Mouse (Mus musculus) heart, adult 8-10 months (tissue): ENCODE results near the gene Actl10. TPM values are rescaled to one million over a fixed set of nuclear protein-coding genes. Genes with fewer than 3 reads are reported as not detected.

Experiments used
- DNase-seq: peaks from one replicate; pipeline ENCODE4 v3.0.0; 2022; ENCODE audit warnings: low spot score
- total RNA-seq, 4 experiments: library from RNA; stranded (reverse); gene quantifications; 2 replicates each; pipeline ENCODE4 v1.2.4; 2022

Gene Actl10
- total RNA-seq, 4 experiments from 2014 or later: not detected

GRCm38 (mm10) chr2:154580586-154580985 lies 29.0 kb downstream of the Actl10 start:
- no peak for DNase-seq

- DNase-seq: no peak
These were observed 29.8 kb downstream of the Actl10 start for GRCm38 (mm10) chr2:154581421-154581820.

GRCm38 (mm10) chr2:154583906-154584872 lies 32.6 kb downstream of the Actl10 start:
- DNase-seq: no peak

- no peak for DNase-seq
These were observed 33.5 kb downstream of the Actl10 start for GRCm38 (mm10) chr2:154584931-154585601.

GRCm38 (mm10) chr2:154586405-154586804 lies 34.8 kb downstream of the Actl10 start:
- no peak for DNase-seq

- DNase-seq: no peak
These were observed 37.5 kb downstream of the Actl10 start for GRCm38 (mm10) chr2:154589051-154589450.

- no peak for DNase-seq
These were observed 39.7 kb downstream of the Actl10 start for GRCm38 (mm10) chr2:154591239-154591638.

GRCm38 (mm10) chr2:154593025-154593424 lies 41.4 kb downstream of the Actl10 start:
- DNase-seq: peak; percentile 37

GRCm38 (mm10) chr2:154595775-154596174 lies 44.2 kb downstream of the Actl10 start:
- DNase-seq: no peak

- DNase-seq: no peak
These were observed 45.8 kb downstream of the Actl10 start for GRCm38 (mm10) chr2:154597399-154597798.

- no peak for DNase-seq
These were observed 49.0 kb downstream of the Actl10 start for GRCm38 (mm10) chr2:154600586-154600985.

- DNase-seq: no peak
These were observed 49.7 kb downstream of the Actl10 start for GRCm38 (mm10) chr2:154601324-154601723.

Other genes starting within 250 kb of the Actl10 start
- not detected for gene Bpifb9b, start 244.5 kb upstream of the Actl10 start, total RNA-seq
- 10 to 100 TPM; 17.0 to 21.7 (median 20.5) TPM for gene Cdk5rap1, start 178.8 kb upstream of the Actl10 start, total RNA-seq
- gene Snta1, start 143.7 kb upstream of the Actl10 start, total RNA-seq: 10 to 100 TPM; 69.1 to 74.1 (median 72.8) TPM
- gene Cbfa2t2, start 115.3 kb upstream of the Actl10 start, total RNA-seq: 10 to 100 TPM; 11.6 to 22.2 (median 16.0) TPM
- not detected for gene 1700003F12Rik, start 4.7 kb upstream of the Actl10 start, total RNA-seq
- 1 to 10 TPM in 1 of 4 experiments, under 1 TPM in 3; 0.25 to 1.2 (median 0.60) TPM for gene Necab3, start 7.1 kb downstream of the Actl10 start, total RNA-seq
- 1 to 10 TPM in 1 of 4 experiments, under 1 TPM in 3; 0.25 to 1.2 (median 0.47) TPM for gene E2f1, start 18.1 kb downstream of the Actl10 start, total RNA-seq
- 10 to 100 TPM; 25.0 to 31.0 (median 27.2) TPM for gene Pxmp4, start 51.9 kb downstream of the Actl10 start, total RNA-seq
- 1 to 10 TPM; 2.4 to 4.3 (median 2.7) TPM for gene Zfp341, start 61.5 kb downstream of the Actl10 start, total RNA-seq
- not detected for gene 4930519P11Rik, start 61.7 kb downstream of the Actl10 start, total RNA-seq
- 100 to 1,000 TPM; 119 to 132 (median 124) TPM for gene Chmp4b, start 99.9 kb downstream of the Actl10 start, total RNA-seq
- not detected for gene Gm14214, start 218.3 kb downstream of the Actl10 start, total RNA-seq
- gene Raly, start 239.3 kb downstream of the Actl10 start, total RNA-seq: 10 to 100 TPM; 81.3 to 93.0 (median 90.0) TPM
- gene a, start 239.6 kb downstream of the Actl10 start, total RNA-seq: not detected